Mouse (Mus musculus): ENCODE results near the gene Tubb5. TPM values are rescaled to one million over a fixed set of nuclear protein-coding genes. Genes with fewer than 3 reads are reported as not detected.
A peak's percentile ranks its signal among the peaks of the same experiment; 100 is the strongest.
"Not testable (repeated sequence)": the region's sequence is repeated elsewhere in the genome, so short reads cannot be mapped to it uniquely, and the experiment has no call there.

Tubb5 gene
- total RNA-seq, 2 experiments from 2014 or later: 938 to 947 TPM

DNA sequence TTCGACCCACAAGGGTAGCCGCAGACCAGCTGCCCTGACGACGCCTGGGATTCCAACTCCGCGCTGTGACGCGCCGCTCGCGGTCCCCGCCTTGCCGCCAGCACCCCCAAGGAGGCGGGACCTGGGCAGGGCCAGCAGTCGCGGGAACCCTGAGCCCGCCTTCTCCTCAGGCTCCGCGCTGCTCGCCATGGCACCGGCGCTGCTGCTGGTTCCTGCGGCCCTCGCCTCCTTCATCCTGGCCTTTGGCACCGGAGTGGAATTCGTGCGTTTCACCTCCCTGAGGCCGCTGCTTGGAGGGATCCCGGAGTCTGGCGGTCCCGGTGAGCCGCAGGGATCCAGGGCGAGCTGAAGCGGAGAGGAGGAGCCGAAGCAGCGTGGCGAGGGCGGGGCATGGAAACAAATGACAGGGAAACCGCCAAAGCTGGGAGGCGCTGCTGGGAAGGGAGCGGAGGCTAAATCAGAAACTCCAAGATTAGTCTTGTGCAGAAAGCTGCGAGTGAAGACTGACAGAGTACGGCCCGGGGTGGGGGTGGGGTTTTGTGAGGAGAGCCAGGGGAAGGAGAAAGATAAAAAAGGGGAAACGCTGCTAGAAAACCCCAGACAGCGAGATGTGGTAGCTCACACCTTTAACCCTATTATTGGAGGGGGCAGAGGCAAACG lies 23.2 kb upstream of the Tubb5 start, which contains the start of gene Nrm:
TSS of gene Nrm (plus strand) at position 121 of the 660 bp plus-strand sequence.
- peak; percentile 88 for ATAC-seq (replicated peaks; ENCODE audit: poor library complexity)

DNA sequence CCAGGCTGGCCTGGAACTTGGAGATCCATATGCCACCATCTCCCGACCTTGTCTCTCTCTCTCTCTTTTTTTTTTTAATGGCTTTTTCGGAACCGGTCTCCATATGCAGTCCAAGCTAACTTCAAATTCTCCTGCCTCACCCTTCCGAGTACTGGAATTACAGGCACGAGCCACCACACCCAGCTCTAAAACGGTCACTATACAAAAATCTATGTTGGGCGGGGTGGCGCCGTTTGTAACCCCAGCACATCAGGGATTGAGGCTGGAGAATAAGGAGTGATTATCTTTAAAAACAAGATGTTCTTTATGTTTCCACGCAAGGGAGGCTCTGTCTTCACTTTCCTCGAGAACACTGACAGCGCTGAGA lies 22.7 kb upstream of the Tubb5 start:
- no peak for ATAC-seq (replicated peaks; ENCODE audit: poor library complexity)

DNA sequence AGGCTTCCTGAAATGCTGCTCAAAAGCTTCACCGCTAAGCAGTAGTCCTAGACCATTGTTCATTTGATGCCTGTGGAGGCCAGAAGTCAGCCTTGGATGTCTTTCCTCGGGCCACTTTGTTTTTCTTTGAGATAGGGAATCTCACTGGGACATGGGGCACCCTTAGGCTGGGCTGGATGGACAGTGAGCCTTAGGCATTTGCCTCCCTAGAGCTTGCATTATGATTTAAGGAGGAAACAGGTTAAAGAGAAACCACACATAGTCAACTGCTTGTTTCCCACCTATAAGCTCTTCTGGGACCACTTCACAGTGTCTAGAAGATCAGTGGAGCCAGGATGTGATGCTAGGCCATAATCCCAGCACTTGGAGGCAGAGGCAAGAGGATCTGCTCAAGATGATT lies 21.7 kb upstream of the Tubb5 start:
- no peak for ATAC-seq (replicated peaks; ENCODE audit: poor library complexity)

DNA sequence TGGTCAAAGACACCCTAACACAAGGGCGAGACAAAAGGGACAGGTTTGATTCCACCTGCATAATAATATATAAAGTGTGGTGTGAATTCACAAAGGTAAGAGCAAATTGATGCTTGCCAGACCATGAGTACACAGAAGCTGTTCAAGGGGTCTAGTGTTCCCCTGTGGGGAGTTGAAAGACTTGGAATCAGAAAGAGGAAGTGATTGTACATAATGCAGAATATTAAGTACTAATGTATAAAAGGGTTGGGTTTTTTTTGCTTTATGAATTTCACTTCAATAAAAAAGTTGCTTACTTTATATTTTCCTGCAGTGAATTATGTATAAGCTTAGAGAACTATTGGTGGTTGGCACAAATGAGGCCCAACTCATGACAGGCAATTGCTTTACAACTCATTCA lies 21.3 kb upstream of the Tubb5 start:
- ATAC-seq (replicated peaks; ENCODE audit: poor library complexity): no peak

DNA sequence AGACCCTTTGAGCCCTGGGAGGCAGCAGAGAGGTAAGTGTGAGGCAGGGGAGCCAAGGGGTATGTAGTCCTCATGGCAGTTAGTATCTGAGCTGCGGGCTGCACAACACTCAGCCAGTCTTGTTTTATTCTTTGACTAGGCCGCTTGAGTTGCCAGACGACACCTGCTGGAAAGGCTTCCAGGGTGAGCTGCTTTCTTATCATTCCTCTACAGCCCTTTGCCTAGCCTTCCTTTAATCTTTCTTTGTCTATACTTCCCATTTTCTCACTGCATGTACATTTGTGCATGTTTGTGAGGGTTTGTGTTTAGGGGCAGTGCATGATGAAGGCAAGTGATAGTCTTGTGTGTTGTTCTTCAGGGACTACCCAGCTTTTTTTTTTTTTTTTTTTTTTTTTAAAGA lies 12.9 kb upstream of the Tubb5 start:
- peak; percentile 97 for ATAC-seq (replicated peaks; ENCODE audit: poor library complexity)

DNA sequence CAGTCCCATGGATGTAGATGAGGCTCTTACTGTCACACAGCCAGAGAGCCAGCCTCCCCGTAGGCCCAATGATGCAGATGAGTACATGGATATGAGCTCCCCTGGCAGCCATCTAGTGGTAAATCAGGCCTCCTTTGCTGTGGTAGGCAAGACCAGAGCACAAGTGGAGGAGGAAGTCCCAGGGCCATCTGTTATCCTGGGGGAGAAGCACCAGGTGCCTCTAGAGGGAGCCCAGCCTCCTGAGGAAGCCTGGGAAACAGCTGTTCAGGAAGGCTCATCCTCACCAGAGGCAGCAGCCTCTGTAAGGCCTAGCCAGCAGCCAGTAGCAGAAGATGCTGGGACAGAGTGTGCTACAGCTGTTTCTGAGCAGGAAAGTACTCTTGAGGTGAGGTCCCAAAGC lies 10.0 kb upstream of the Tubb5 start:
- peak; percentile 21; the same call in 1 of the 2 replicates for ATAC-seq (replicated peaks; ENCODE audit: poor library complexity)

DNA sequence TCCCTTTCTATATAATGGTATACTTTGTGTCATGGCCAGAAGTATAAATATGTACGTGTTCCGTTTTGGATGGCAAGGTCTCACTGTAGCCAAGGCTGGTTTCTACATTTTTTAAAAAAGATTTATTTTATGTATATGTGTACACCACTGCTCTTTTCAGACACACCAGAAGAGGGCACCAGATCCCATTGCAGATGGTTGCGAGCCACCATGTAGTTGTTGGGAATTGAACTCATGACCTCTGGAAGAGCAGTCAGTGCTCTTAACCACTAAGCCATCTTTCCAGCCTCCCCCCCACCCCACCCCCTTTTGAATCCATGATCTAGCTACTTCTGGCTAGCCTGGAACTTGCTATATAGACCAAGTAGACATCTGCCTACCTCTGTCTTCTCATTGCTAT lies 5.4 kb upstream of the Tubb5 start:
- ATAC-seq (replicated peaks; ENCODE audit: poor library complexity): no peak

DNA sequence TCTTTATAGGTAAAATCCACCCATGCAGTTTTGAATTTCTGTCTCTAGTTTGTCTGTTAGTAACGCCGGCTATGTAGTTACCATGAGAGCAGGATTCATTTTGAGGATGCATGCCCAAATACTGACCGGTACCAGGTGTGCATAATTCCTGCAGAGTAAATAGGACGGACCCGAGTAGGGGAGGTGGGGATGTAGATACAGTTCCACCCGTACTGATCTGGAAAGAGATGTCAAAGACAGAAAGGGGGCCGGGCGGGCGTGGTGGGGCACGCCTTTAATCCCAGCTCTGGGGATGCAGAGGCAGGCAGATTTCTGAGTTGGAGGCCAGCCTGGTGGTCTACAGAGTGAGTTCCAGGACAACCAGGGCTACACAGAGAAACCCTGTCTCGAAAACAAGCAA lies 3.9 kb upstream of the Tubb5 start:
- ATAC-seq (replicated peaks; ENCODE audit: poor library complexity): no peak

DNA sequence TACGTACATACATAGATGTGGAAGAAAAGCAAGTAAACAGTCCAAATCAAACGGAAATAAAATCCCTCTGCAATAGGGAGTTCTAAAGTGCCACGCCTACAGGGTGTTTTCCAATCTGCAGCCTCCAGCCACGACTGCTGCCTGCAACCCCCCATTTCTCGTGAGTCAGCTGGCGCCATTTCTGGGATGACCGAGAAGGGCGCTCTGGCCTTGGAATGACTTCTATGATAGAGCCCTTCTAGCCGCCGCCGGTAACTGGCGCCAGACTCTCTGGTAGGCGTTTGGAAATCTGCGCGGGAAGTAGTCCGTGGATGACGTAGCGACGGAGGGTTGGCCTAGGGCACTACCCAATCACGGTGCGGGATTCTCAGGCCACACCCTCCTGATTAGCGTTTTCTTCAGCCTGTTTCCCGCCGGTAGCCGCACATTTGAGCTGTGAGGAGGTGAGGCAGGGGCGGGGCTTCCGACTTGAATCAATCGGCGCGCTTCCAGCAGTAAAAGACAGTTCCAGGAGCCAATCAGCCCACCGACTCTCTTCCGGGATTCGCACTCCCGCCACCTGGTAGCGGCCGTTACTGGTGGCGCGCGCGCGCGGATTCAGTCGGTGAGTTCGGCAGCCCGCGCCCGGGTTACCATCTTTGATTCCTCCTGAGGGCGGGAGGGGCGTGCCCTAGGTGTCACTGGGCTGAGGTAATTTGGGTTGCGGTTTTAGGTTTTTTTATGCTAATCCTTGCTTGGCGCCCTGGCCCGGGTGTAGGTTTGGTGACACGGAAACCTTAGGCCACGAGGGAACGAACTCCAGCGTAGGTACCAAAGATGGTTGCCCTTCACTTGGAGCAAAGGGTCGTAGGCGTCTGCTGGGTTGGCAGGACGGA lies 3.2 kb upstream of the Tubb5 start, which contains the start of gene Mdc1:
TSS of gene Mdc1 (plus strand) at position 440 of the 875 bp plus-strand sequence.
- peak; percentile 71 for ATAC-seq (replicated peaks; ENCODE audit: poor library complexity)

DNA sequence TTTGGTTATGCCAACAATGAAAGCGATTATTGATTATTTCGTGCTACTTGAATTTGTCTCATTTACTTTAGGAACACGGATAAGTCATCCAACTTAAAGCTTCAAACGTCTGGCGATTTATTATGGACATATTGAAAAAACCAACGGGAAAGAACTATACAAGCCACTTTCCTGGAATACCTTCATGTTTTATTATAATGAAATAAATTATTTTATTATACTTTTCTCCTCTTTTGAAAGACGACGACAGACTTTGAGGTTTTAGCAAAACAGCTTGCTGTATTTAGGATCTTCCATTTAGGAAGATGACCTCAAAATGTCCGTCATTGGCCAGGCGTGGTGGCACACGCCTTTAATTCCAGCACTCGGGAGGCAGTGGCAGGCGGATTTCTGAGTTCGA lies 2.5 kb upstream of the Tubb5 start:
- no peak for ATAC-seq (replicated peaks; ENCODE audit: poor library complexity)

DNA sequence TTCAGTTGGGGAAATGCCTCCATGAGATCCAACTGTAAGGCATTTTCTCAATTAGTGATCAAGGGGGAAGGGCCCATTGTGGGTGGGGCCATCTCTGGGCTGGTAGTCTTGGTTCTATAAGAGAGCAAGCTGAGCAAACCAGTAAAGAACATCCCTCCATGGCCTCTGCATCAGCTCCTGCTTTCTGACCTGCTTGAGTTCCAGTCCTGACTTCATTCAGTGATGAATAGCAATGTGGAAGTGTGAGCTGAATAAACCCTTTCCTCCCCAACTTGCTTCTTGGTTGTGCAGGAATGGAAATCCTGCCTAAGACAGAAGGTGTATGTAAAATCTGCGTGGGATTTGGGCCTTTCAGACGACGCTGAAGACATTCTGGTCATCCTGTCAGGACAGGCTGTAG lies 896 bp upstream of the Tubb5 start:
- ATAC-seq (replicated peaks; ENCODE audit: poor library complexity): not testable (repeated sequence)

DNA sequence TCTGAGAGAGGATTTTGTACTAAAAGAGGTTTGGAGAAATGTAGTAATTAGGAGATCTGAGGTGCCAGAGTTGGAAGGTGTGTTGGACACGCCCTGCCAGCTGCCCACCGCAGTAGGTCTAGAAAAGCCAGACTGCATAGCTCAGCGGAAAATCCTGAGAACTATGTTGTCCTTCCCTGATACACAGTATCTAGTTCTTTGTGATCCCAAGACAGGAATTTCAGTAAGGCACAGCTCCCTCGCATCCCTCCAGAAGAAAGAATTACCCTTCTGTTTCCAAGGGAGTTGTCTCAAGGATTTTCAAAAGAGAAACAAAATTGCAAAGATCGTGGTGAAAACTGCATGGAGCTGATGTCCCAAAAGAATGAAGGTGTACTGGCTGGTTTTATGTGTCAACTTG lies 464 bp upstream of the Tubb5 start:
- no peak for ATAC-seq (replicated peaks; ENCODE audit: poor library complexity)

DNA sequence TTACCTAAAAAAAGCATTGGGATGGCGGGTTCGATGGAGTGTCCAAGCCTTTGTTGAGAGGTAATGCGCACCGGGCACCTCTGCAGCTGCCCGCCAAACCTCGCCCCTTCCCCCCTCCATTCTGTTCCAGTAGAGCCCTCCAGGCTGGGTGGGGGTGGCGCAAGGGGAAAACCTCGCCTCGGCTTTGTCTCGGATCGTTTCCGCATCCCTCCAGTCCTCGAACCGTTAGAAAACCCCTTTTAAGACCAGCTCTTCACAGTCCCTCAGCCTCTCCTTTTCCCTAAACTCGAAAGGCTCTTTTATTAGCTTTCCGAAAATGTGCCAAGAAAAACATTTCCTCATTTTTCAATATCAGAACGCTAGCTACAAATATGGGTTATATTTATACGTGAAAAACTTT lies 619 bp downstream of the Tubb5 start:
- no peak for ATAC-seq (replicated peaks; ENCODE audit: poor library complexity)

DNA sequence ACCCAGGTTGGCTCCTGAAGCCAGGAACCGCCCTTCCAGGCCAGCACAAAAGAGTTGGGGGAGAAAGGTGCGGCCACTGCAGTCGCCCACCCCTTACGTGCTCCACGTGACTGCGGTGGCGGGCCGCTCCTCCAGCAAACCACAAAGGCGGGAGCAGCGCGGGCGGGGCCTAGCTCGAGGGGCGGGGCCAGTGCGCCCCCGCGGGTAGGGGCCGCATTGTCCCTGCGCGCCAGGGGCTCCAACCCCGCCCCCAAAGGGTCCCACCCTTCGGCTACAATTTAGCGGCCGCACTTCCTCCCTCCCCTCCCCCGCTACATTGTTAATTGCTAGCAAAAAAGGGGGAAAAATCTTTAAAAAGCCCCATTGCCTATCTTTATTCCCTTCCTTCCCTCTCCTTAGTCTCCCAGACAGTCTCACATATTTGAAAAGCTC lies 1.1 kb downstream of the Tubb5 start:
- peak; percentile 19 for ATAC-seq (replicated peaks; ENCODE audit: poor library complexity)

DNA sequence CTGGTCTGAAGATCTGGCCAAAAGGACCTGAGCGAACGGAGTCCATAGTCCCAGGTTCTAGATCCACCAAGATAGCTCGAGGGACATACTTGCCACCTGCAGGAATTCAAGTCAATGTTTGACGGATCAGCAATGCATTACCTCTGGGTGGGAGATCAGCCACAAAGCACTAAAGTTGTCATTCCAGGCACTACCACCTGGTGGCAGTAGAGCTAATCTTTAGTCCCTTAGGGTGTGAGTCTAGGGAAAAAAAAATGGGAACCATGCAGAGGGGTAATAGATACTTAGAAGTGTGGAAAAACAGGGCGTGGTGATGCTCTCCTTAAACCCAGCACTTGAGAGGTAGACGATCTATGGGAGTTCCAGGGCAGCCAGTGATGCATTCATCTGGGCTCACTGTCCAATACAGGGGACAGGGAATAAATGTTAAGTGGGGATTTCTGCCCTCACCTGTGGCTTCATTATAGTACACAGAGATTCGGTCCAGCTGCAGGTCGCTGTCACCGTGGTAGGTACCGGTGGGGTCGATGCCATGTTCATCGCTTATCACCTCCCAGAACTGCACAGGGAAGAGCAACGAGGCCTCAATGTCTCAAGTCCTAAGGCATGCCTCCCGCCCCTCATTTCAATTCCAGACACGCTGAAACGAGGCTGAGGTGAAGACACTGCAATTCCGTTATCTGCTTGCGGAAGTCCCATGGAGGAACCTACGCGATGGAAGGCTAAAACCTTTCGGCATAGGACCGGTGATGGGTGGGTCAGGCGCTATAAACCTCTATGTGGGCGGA lies 1.7 kb downstream of the Tubb5 start:
- peak; percentile 27 for ATAC-seq (replicated peaks; ENCODE audit: poor library complexity)

DNA sequence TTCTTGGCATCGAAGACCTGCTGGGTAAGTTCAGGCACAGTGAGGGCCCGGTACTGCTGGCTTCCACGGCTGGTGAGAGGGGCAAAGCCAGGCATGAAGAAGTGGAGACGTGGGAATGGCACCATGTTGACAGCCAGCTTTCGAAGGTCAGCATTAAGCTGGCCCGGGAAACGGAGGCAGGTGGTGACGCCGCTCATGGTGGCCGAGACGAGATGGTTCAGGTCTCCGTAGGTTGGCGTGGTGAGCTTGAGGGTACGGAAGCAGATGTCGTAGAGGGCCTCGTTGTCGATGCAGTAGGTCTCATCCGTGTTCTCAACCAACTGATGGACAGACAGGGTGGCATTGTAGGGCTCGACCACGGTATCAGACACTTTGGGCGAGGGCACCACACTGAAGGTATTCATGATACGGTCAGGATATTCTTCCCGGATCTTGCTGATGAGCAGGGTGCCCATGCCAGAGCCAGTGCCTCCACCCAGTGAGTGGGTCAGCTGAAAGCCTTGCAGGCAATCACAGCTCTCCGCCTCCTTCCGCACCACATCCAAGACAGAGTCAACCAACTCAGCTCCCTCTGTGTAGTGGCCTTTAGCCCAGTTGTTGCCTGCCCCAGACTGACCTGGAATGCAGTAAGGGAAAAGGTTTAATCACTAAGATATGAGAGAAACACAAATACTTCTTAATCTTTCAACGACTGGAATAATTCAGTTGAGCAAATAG lies 2.5 kb downstream of the Tubb5 start:
- no peak for ATAC-seq (replicated peaks; ENCODE audit: poor library complexity)

DNA sequence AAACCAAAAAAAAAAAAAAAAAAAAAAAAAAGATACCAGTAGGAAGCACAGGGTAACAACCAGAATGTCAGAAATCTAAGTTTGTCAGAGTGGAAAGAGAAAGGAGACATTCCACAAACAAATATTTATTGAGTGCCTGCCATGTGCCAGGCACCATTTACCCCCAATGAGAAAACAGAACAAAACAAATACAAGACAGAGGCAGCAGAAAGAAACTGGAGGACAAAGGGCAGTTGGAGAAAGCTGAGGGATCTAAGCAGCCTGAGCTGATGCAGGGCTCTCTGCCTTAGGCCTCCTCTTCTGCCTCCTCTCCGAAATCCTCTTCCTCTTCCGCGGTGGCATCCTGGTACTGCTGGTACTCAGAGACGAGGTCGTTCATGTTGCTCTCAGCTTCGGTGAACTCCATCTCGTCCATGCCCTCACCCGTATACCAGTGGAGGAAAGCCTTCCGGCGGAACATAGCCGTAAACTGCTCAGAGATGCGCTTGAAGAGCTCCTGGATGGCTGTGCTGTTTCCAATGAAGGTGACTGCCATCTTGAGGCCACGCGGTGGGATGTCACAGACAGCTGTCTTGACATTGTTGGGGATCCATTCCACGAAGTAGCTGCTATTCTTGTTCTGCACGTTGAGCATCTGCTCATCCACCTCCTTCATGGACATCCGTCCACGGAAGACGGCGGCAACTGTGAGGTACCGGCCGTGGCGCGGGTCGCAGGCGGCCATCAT lies 3.2 kb downstream of the Tubb5 start:
- ATAC-seq (replicated peaks; ENCODE audit: poor library complexity): no peak

DNA sequence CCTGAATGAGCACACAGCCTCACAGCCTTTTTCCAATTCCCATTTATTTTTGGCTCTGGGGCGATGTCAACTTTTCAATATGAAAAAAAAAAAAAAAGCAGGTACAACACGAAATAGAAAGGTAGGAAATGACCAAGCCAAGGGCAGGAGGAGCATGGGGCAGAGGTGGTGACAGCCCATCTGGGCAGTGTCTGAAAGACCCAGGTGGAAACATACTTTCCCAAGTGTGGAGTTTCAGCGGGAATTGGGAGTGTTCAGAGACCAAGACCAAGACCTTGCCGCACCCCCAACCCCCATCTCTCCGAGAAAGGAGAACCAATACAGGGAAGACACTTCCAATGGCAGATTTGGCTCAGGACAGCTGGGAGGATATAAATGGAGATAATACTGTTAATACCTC lies 4.2 kb downstream of the Tubb5 start:
- ATAC-seq (replicated peaks; ENCODE audit: poor library complexity): no peak

DNA sequence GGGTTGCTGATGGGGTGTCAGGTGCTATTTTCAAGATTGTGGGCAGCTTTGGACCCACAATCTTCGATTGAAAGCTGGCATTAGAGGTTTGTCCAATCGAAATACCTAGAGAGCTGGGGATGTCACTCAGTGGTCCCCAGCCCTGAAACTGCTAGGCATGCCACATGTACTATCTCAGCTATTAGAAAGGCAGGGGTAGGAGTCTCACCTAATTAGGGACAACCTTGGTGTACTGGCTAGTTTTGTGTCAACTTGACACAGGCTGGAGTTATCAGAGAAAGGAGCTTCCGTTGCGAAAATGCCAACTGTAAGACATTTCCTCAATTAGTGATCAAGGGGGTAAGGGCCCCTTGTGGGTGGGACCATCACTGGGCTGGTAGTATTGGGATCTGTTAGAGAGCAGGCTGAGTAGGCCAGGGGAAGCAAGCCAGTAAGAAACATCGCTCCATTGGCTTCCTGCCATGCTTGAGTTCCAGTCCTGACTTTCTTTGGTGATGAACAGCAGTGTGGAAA lies 4.8 kb downstream of the Tubb5 start:
- ATAC-seq (replicated peaks; ENCODE audit: poor library complexity): no peak
